Mouse (Mus musculus) olfactory bulb, adult 2 months (tissue): Measurements from ENCODE around the gene St6gal1.

Experiments used
- CTCF ChIP-seq: fragments of 200-500 bp; IDR thresholded peaks from 2 replicates; pipeline ENCODE4 v1.5.1; 2012; ENCODE audit warnings: low read depth, mild to moderate bottlenecking, low read length, moderate library complexity; ENCODE audit not compliant: insufficient read depth
- POLR2A ChIP-seq: fragments of 200-500 bp; IDR thresholded peaks from 2 replicates; pipeline ENCODE4 v1.6.1; 2012; ENCODE audit warnings: mild to moderate bottlenecking, low read depth, low read length, moderate library complexity; ENCODE audit not compliant: insufficient read depth

DNA sequence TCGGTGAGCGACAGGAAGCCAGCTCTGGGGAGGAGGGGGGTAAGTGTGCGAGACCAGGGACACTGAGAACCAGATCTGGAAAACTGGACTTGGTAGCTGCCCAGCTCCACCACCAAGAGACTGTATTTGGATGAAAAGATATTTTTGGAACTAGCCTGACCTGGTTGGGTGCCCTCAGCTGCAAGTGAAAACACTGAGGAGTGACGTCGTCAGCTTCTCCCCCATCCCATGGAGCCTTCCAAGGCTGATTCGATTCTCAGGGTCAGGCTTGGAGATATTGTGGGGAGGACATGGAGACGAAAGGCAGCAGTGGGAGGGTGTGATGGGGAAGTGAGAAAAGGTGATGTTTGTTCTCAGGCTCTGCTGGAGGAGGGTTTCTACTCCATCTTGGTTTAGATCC lies 8.2 kb downstream of the St6gal1 start:
- TF ChIP-seq CTCF: no peak
- TF ChIP-seq POLR2A: no peak
